Mouse (Mus musculus): Measurements from ENCODE around the gene Atp4b.

DNA sequence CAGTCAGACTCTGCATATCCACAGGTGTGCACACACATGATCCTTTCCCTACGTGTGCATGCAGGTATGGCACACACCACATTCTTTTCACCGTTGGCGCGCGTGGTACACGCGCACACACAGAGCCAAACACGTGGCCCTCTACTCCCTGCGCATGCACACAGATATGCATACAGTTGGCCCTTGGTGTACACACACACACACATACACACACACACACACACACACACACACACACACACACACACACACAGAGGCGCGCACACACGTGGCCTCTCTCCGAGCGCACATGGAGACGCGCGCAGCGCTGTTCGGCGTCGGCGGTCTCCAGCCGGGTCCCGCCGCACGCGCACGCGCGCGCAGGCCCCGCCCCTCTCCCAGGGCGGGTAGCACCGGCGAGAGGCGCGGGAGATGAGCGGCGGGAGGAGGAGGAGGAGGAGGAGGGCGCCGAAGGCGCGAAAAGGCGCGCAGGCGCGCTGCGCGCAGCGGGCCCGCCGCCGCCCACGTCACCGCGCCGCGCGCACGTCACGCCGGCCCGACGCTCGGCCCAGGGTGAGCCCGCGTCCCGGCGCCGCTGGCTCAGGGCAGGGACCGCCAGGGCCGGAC lies 58.3 kb downstream of the Atp4b start, which contains the start of gene Tfdp1:
- TF ChIP-seq CTCF (IDR thresholded peaks at IDR 0.05; ENCODE audit: low read depth): no peak
- no peak for TF ChIP-seq EP300 (IDR thresholded peaks at IDR 0.05; ENCODE audit: low read depth)

Measured in heart, postnatal 0 days (tissue).